Mouse (Mus musculus) neural tube, embryonic 12.5 days (tissue): ENCODE data around the gene Ctbp2. TPM values are rescaled to one million over a fixed set of nuclear protein-coding genes. Genes with fewer than 3 reads are reported as not detected.

Source experiments
- polyA plus RNA-seq: library from polyadenylated mRNA; unstranded; fragments of >200 nt; fragmentation: Nextera tagmentation; extraction: Ambion mirVana; gene quantifications from 2 replicates; pipeline ENCODE4 v1.2.1, GENCODE M21; 2016

Ctbp2 gene
- polyA plus RNA-seq, 1 experiment from 2014 or later = 131 TPM

Other genes with a start within 250 kb of the Ctbp2 start
- 17.4 and 19.7 TPM in 2 replicates for gene Zranb1, start 193.2 kb downstream of the Ctbp2 start, polyA plus RNA-seq
- gene Fgfr2, start 1.0 kb downstream of the Ctbp2 start, polyA plus RNA-seq = 65.0 and 68.0 TPM in 2 replicates